Mouse (Mus musculus): ENCODE data around the gene Rbm19. TPM values are rescaled to one million over a fixed set of nuclear protein-coding genes. Genes with fewer than 3 reads are reported as not detected.

Rbm19 gene
- 8.4 TPM for polyA plus RNA-seq (2014; fragmentation: Illumina TruSeq; extraction: RNeasy Lipid Tissue Mini Kit (QIAGEN cat#74804); ENCODE audit: insufficient read depth, low read depth, low replicate concordance)

DNA sequence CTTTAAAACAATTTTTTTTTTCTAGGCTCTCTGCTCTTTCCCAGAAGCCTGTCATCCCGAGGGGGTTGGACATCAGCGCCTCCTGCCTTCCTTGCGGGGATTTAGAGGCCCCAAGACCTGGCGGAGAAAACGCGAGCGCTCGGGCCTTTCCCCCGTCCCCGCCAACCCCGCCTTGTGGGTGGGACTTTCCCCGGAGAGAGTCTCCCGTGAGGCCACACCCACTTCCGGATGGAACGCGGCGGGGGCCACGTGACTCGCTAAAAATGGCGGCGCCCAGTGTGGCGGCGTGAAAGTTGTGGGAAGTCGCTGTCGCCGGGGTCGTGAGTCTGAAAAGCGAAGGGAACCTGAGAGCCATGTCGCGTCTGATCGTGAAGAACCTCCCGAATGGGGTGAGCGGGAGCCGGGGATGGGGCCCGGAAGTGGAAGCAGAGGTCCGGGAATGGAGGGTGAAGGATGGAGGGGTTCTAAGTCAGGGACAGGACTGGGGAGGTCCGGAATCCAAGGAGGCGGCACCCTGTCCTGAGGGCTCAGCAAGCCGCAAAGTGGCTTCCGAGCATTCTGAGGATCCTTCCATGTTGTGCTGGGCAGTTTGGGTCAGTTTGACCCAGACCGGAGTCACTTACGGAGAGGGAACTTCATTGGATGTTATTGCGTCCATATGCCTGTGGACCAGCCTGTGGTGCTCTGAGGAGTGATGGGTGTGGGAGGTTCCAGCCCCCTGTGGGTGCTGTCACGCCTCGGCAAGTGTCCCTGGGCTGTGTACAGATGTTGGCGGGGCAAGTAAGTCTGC is at the start of gene Rbm19:
Rbm19 (plus strand) TSS at position 205 of the 790 bp plus-strand sequence.

Data from lung, adult 10 weeks (tissue).